Mouse (Mus musculus) hindbrain, embryonic 10.5 days (tissue): ENCODE data around the gene Fbxw2. TPM values are rescaled to one million over a fixed set of nuclear protein-coding genes. Genes with fewer than 3 reads are reported as not detected.
"Not testable (repeated sequence)": the region's sequence is repeated elsewhere in the genome, so short reads cannot be mapped to it uniquely, and the experiment has no call there.

Experiments
- DNase-seq: peaks from one replicate; pipeline ENCODE4 v3.0.0-alpha.2; 2017; ENCODE audit warnings: low spot score
- H3K27ac ChIP-seq: fragments of 300-500 bp; sonication (generic); 2 replicates; pipeline ENCODE4 v1.5.1; 2016; ENCODE audit warnings: mild to moderate bottlenecking, moderate library complexity
- H3K27me3 ChIP-seq: fragments of 300-500 bp; sonication (generic); 2 replicates; pipeline ENCODE4 v1.6.1; 2016; ENCODE audit warnings: mild to moderate bottlenecking; ENCODE audit not compliant: poor library complexity, insufficient read depth, severe bottlenecking
- H3K36me3 ChIP-seq: fragments of 300-500 bp; sonication (generic); 2 replicates; pipeline ENCODE4 v1.6.1; 2016; ENCODE audit warnings: mild to moderate bottlenecking, moderate library complexity
- H3K4me1 ChIP-seq: fragments of 300-500 bp; sonication (generic); replicated peaks from 2 replicates; pipeline ENCODE4 v1.6.1; 2016; ENCODE audit warnings: mild to moderate bottlenecking
- H3K4me3 ChIP-seq: fragments of 300-500 bp; sonication (generic); 2 replicates; pipeline ENCODE4 v1.5.1; 2016; ENCODE audit warnings: mild to moderate bottlenecking, moderate library complexity
- H3K9me3 ChIP-seq: fragments of 300-500 bp; sonication (generic); 2 replicates; pipeline ENCODE4 v1.6.1; 2016; ENCODE audit warnings: mild to moderate bottlenecking, moderate library complexity
- WGBS: fragments of 180-500 bp; shearing (Covaris S2); methylation state at CpG from one replicate; pipeline ENCODE4 v1.1.7; 2016; 5-methylcytosine and 5-hydroxymethylcytosine counted together
- polyA plus RNA-seq: library from polyadenylated mRNA; unstranded; fragments of >200 nt; fragmentation: Nextera tagmentation; extraction: Ambion mirVana; gene quantifications from 2 replicates; pipeline ENCODE4 v1.2.1, GENCODE M21; 2016

Fbxw2 gene
- polyA plus RNA-seq, 1 experiment from 2014 or later, result 73.6 TPM

DNA sequence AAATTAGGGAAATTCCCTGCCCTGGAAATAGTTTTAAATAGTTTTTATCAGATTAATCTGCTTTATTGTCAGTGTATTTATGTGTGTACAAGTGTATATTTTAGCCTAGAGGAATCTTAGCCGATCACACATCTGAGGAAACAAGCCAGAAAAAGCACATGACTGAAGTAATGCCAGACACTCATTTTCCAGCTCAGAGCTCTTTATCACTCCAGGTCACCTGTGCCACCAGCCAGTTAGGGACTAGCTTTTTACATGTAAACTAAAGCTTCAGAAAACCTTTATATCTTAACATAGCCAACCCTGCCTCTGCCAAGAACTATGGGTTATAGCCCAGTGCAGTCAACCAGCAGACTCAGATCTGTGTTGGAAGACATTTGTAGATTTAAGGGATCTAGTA, 21.3 kb downstream of the Fbxw2 start:
- WGBS, result 100% methylated on average over 1 of the region's 1 CpGs
- Histone ChIP-seq H3K27me3 (no peaks in the 10 kb centered on the region), H3K36me3 (peaks cover 57% of the 10 kb centered on the region)

DNA sequence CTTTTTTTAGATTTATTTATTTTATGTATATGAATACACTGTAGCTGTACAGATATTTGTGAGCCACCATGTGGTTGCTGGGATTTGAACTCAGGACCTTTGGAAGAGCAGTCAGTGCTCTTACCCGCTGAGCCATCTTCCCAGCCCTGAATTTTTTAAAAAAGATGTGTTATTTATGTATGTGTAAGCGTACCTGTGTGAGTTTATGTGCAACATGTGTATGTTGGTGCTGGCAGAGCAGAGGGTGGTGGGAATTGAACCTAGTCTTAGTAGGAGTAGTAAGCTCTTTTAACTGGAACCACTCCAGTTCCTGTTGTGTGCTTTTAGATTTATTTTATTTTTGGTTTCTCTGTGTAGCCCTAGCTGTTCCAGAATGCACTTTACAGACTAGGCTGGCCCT, 21.9 kb downstream of the Fbxw2 start:
- Histone ChIP-seq H3K4me3 (no peak overlapping the region), H3K27ac (no peak overlapping the region), H3K9me3 (no peaks in the 10 kb centered on the region), H3K36me3 (peaks cover 50% of the 10 kb centered on the region), H3K4me1 (peaks cover 27% of the 10 kb centered on the region), H3K27me3 (no peaks in the 10 kb centered on the region)
- DNase-seq, result no peak
- 96% methylated on average over 2 of the region's 2 CpGs for WGBS

More for the DNA sequence above, 21.3 kb downstream of the Fbxw2 start:
- Histone ChIP-seq H3K9me3 (no peaks in the 10 kb centered on the region), H3K4me1 (peaks cover 22% of the 10 kb centered on the region), H3K27ac (no peak overlapping the region), H3K4me3 (no peak overlapping the region)
- DNase-seq, result no peak

DNA sequence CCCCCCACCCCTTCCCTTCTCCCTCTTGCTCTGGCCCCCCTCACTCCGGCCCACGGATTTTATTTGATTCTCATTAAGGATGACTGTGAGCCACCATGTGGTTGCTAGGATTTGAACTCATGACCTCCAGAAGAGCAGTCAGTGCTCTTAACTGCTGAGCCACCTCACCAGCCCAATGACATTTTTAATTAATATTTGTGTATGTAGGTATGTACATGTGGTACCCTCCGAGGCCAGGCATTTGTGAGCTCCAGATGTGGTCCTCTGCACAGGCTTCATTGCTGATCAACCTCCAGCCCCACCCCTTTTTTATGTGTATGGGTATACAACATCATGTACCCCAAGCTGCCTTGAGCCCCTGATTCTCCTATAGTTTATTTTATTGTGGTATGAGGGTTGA, 22.4 kb downstream of the Fbxw2 start:
- no peak overlapping the region for H3K27ac ChIP-seq
- H3K36me3 ChIP-seq, result peaks cover 46% of the 10 kb centered on the region
- no peaks in the 10 kb centered on the region for H3K9me3 ChIP-seq
- WGBS, result 75% methylated on average over 3 of the region's 3 CpGs
- no peak for DNase-seq
- H3K27me3 ChIP-seq, result no peaks in the 10 kb centered on the region
- H3K4me3 ChIP-seq, result peak overlapping the region; percentile 72
- H3K4me1 ChIP-seq, result peaks cover 31% of the 10 kb centered on the region

DNA sequence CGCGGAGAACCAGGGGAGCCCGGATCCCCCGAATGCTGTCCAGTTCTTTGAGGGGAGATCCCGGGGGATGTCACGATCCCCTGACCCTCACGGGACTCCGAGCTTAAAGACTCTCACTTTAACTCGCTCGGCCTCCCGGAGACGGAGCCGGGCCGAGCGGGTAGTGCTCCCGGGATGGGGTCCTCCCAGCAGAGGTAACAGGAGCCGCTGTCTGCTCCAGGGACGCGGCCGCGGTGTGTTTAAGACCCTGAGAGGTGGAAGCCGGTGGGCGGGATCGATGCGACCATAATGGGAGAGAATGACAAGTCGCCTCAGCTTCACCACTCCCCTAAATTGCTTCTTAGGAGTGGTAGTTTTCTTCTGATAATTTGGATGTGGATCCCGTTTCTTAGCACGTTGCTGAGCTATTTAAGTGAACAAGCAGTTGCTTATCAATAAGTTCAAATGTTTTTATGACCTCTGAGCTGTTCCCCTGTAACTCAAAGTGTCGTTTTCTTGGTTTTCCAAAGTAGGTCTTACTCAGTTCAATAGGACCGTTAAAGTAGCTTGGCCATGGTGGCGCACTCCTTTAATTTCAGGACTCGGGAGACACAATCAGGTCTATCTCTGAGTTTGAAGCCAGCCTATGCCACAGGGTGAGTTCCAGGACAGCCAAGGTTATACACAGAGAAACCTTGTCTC, 23.4 kb downstream of the Fbxw2 start:
- Histone ChIP-seq H3K4me3 (peak overlapping the region; percentile 72), H3K4me1 (peaks cover 36% of the 10 kb centered on the region), H3K36me3 (peaks cover 37% of the 10 kb centered on the region), H3K27ac (peak overlapping the region; percentile 90)
- not testable (repeated sequence) for H3K27me3 ChIP-seq, H3K9me3 ChIP-seq
- DNase-seq, result peak; percentile 31
- under 1% methylated on average over 32 of the region's 32 CpGs for WGBS

DNA sequence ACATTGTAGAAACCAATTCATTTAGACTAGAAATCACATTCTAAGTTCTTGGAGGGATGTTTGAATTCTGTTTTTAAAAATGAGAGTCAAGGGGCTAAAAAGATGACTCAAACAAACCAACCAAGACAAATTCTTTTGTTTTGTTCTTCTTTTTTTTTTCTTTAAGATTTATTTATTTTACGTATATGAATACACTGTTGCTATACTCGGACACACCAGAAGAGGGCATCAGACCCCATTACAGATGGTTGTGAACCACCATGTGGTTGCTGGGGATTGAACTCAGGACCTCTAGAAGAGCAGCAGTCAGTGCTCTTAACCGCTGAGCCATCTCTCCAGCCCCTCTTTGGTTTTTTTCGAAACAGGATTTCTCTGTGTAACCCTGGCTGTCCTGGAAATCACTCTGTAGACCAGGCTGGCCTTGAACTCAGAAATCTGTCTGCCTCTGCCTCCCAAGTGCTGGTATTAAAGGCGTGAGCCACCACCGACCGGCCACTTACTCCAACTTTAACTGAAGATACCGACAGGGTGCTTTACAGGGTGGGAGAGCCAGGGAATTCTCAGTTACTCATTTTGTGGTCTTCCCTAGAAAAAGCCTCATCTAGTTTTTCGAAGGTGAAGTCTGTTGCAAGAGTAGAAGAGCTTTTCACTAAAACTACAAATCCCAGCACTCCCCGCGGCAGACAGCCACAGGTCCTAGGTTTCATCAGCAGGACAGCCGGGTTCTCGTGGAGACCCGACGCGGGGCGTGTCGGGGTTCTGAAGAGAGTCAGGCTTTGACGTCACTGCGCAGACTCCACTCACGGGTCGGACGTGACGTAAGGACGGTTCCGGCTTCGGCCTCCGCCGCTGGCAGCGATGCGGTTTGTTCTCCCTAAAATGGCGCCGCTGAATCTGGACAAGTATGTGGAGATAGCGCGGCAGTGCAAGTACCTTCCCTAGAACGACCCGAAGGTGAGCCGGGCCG, 24.3 kb downstream of the Fbxw2 start:
- H3K9me3 ChIP-seq, result no peaks in the 10 kb centered on the region
- H3K4me1 ChIP-seq, result peaks cover 36% of the 10 kb centered on the region
- peak overlapping the region; percentile 90 for H3K27ac ChIP-seq
- peak; percentile 98 for DNase-seq
- H3K27me3 ChIP-seq, result no peaks in the 10 kb centered on the region
- WGBS, result 5% methylated on average over 39 of the region's 39 CpGs
- peak overlapping the region; percentile 72 for H3K4me3 ChIP-seq
- peaks cover 32% of the 10 kb centered on the region for H3K36me3 ChIP-seq

DNA sequence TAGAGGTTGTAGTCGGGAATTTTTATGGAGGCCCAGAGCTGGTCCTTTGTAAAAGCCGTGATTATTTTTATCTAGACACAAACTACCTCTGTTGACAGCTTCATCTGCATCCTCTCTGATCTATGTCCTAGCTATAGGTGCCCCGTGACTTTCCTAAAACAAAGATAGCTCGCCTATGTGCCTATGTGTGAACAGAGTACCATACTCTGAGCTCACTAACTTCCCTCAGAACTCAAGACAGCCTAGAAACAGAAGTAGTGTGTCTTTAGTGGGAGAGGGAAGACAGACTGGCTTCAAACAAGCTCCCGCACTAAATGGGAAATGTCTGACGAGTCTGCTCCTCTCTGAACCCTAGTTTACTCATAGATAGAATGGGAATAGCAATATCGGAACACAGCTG, 25.7 kb downstream of the Fbxw2 start:
- Histone ChIP-seq H3K4me1 (peaks cover 36% of the 10 kb centered on the region), H3K9me3 (no peaks in the 10 kb centered on the region), H3K27me3 (no peaks in the 10 kb centered on the region), H3K36me3 (peaks cover 33% of the 10 kb centered on the region), H3K4me3 (peak overlapping the region; percentile 80), H3K27ac (no peak overlapping the region)
- no peak for DNase-seq
- WGBS, result 80% methylated on average over 7 of the region's 7 CpGs

DNA sequence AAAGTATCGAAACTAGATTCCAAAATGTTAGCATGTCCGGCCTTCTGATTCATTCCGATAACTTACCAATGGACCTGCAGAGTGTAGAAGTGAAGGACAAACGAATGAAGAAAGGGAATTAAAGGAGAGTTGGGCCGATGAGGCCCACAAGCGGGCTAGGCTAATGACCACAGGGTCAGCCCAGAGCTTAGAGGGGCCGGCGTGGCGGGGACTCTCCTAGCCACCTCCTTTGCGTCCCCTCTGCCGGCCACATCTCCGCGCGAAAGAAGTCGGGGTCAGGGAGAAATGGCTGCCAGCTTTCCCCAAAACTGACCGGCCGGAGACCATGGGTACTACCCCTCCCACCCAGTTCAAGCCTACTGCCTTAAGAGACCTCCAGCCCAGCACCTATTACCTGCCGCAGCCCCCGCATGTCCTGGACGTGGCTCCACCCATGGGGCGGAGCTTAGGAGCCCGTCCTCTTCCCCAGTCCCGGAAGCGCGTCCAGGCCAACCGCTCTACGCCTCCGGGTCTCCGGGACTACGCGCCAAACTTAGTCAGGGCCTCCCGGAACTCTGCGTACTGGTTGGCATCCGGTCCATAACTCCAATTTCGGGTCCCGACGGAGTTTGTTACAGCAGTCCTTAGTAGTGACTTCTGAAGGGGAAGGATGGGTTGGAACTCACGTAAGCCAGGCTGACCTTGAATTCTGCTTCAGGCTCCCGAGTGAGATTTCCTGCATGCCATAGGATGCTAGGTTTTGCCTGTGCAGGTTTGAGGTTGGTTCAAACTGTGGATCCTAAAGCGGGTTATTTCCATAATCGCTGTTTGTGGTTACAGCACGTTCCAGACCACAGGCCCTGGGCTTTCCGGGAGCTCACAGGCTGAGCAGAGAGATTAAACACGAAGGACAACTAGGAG, 26.5 kb downstream of the Fbxw2 start, which contains the start of gene Rabepk:
TSS of gene Rabepk (minus strand) at position 556 of the 900 bp plus-strand sequence.
- peak; percentile 80 for DNase-seq
- H3K4me1 ChIP-seq, result peaks cover 36% of the 10 kb centered on the region
- H3K4me3 ChIP-seq, result peak within 1 kb of the TSS; percentile 80
- H3K9me3 ChIP-seq, result no peaks in the 10 kb centered on the region
- H3K36me3 ChIP-seq, result peaks cover 33% of the 10 kb centered on the region
- H3K27me3 ChIP-seq, result no peaks in the 10 kb centered on the region
- H3K27ac ChIP-seq, result peak within 1 kb of the TSS; percentile 86
- WGBS, result 5% methylated on average over 44 of the region's 44 CpGs

DNA sequence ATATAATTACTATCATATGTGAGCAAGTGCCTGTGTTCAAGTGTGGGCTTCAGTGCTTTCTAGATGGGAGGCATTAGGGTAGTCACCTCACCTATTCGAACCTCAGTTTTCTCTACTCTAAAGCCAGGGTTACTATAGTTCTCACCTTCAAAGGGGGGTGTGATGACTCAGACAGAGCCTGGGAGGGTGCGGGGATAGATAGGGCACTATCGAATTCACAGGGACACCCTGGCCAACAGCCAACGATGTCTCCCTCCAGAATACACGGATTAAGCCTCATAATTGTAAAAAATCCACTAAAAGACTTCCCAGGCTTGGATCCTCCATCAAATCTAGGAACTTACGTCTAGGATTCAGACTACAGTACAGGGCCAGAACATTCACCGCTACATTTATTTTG, 30.7 kb downstream of the Fbxw2 start:
- Histone ChIP-seq H3K4me1 (peaks cover 20% of the 10 kb centered on the region), H3K27me3 (no peaks in the 10 kb centered on the region), H3K9me3 (no peaks in the 10 kb centered on the region), H3K4me3 (no peak overlapping the region), H3K36me3 (peaks cover 37% of the 10 kb centered on the region), H3K27ac (no peak overlapping the region)
- 95% methylated on average over 7 of the region's 7 CpGs for WGBS
- DNase-seq, result no peak

DNA sequence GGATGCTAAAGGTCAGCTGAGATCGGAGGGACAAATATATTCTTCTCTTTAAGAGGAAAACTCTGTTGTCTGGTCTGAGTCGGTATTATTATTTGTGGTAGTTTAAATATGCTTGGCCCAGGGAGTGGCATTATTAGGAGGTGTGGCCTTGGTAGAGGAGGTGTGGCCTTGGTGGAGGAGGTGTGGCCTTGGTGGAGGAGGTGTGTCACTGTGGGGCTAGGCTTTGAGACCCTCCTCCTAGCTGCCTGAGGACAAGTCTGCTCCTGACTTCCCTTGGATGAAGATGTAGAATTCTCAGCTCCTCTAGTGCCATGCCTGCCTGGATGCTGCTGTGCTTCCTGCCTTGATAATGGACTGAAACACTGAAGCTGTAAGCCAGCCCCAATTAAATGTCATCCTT, 31.6 kb downstream of the Fbxw2 start:
- Histone ChIP-seq H3K9me3 (no peaks in the 10 kb centered on the region), H3K36me3 (peaks cover 45% of the 10 kb centered on the region), H3K4me1 (peaks cover 12% of the 10 kb centered on the region), H3K4me3 (no peak overlapping the region), H3K27me3 (no peaks in the 10 kb centered on the region), H3K27ac (no peak overlapping the region)
- WGBS, result 88% methylated on average over 2 of the region's 2 CpGs
- DNase-seq, result no peak

DNA sequence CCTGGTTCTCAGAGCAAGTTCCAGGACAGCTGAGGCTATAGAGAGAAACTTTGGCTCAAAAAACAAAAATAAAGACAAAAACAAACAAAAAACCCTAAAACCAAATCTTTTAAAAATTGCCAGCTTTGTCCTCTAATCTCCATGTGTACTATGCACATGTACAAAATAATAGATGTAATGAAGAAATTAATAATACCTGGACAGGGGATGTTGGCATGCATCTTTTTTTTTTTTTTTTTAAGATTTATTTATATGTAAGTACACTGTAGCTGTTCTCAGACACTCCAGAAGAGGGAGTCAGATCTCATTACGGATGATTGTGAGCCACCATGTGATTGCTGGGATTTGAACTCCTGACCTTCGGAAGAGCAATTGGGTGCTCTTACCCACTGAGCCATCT, 33.6 kb downstream of the Fbxw2 start:
- not testable (repeated sequence) for H3K27ac ChIP-seq, H3K9me3 ChIP-seq, DNase-seq, H3K27me3 ChIP-seq, H3K4me1 ChIP-seq, H3K4me3 ChIP-seq
- peaks cover 60% of the 10 kb centered on the region for H3K36me3 ChIP-seq
- WGBS, result 87% methylated on average over 2 of the region's 2 CpGs

DNA sequence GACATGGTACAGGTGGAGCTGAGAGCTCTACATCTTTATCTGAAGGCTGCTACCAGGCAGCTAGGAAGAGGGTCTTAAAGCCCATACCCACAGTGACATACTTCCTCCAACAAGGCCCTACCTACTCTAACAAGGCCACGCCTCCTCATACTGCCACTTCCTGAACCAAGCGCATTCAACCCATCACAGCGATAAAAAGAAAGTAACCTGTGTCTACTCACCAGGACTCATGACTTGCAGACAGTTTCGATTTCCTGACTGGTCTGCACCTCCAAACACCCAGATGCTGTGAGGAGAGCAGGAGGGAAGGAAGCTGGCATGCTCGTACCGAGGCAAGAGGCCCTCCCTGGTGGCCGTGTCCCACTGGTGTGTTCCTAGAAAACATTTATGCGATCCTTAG, 35.8 kb downstream of the Fbxw2 start:
- Histone ChIP-seq H3K4me1 (no peaks in the 10 kb centered on the region), H3K9me3 (no peaks in the 10 kb centered on the region), H3K27ac (no peak overlapping the region), H3K36me3 (peaks cover 51% of the 10 kb centered on the region), H3K4me3 (no peak overlapping the region), H3K27me3 (no peaks in the 10 kb centered on the region)
- WGBS, result 94% methylated on average over 8 of the region's 8 CpGs
- DNase-seq, result no peak

DNA sequence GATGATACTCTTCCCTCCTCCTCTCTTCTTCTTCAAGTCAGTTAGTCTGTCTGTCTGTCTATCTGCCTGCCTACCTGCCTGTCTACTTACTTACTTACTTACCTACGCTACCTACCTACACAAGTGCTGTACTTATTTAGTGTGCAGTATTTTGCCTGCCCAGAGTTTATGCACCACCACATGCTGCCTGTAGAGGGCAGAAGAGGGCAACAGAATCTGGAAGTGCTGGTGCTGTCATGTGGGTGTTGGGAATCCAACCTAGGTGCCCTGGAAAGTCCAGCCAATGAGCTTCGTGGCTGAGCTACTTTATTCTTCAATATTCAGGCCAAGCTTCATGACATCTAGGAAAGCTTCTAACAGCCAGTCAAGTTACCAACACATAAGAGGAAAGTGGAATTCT, 42.0 kb downstream of the Fbxw2 start:
- no peak overlapping the region for H3K4me3 ChIP-seq
- H3K4me1 ChIP-seq, result no peaks in the 10 kb centered on the region
- H3K36me3 ChIP-seq, result peaks cover 81% of the 10 kb centered on the region
- H3K9me3 ChIP-seq, result no peaks in the 10 kb centered on the region
- H3K27me3 ChIP-seq, result no peaks in the 10 kb centered on the region
- no peak overlapping the region for H3K27ac ChIP-seq
- 83% methylated on average over 2 of the region's 2 CpGs for WGBS
- DNase-seq, result peak; percentile 47
